Mouse (Mus musculus) E14TG2a.4 (cell line): ENCODE results near the gene Hist2h2be.

Experiments used
- H3K27me3 ChIP-seq: 2 replicates; pipeline ENCODE4 v1.6.1; 2014; ENCODE audit warnings: low read length, control low read depth; ENCODE audit not compliant: insufficient read depth
- H3K36me3 ChIP-seq: 2 replicates; pipeline ENCODE4 v1.6.1; 2014; ENCODE audit warnings: low read length, control low read depth; ENCODE audit not compliant: insufficient read depth
- H3K4me1 ChIP-seq: replicated peaks from 2 replicates; pipeline ENCODE4 v1.6.1; 2014; ENCODE audit warnings: low read depth, low read length, control low read depth
- H3K4me3 ChIP-seq: replicated peaks from 2 replicates; pipeline ENCODE4 v1.5.1; 2014; ENCODE audit warnings: mild to moderate bottlenecking, low read length
- H3K9me3 ChIP-seq: 2 replicates; pipeline ENCODE4 v1.6.1; 2014; ENCODE audit warnings: low read length, control low read depth
- CTCF ChIP-seq: conservative IDR thresholded peaks from 2 replicates; pipeline ENCODE4 v1.5.1; 2014; ENCODE audit warnings: low read length
- NANOG ChIP-seq: IDR thresholded peaks from 2 replicates; pipeline ENCODE4 v1.6.1; 2014; ENCODE audit warnings: borderline replicate concordance, low read length, mixed read lengths
- POU5F1 ChIP-seq: IDR thresholded peaks from 2 replicates; pipeline ENCODE4 v1.6.1; 2014; ENCODE audit warnings: low read length, borderline replicate concordance

Gene Hist2h2be

GRCm38 (mm10) chr3:96179531-96179930 lies 41.4 kb upstream of the Hist2h2be start:
- Histone ChIP-seq H3K4me3 (no peak overlapping the region), H3K9me3 (no peaks in the 10 kb centered on the region), H3K4me1 (peaks cover 75% of the 10 kb centered on the region), H3K36me3 (peaks cover 51% of the 10 kb centered on the region), H3K27me3 (peaks cover 27% of the 10 kb centered on the region)
- TF ChIP-seq CTCF = no peak
- TF ChIP-seq POU5F1 = no peak
- no peak for TF ChIP-seq NANOG

- Histone ChIP-seq H3K4me3 (peak within 1 kb of the TSS; percentile 78), H3K4me1 (peaks cover 71% of the 10 kb centered on the region), H3K9me3 (no peaks in the 10 kb centered on the region), H3K27me3 (peaks cover 39% of the 10 kb centered on the region), H3K36me3 (peaks cover 38% of the 10 kb centered on the region)
- TF ChIP-seq NANOG = no peak
- TF ChIP-seq POU5F1 = no peak
- TF ChIP-seq CTCF = no peak
These were observed 40.0 kb upstream of the Hist2h2be start, which contains the start of gene Sv2a for GRCm38 (mm10) chr3:96180727-96181477. Sv2a (plus strand) TSS chr3:96181151.

- TF ChIP-seq NANOG (no peak), CTCF (no peak), POU5F1 (no peak)
- Histone ChIP-seq H3K27me3 (peaks cover 45% of the 10 kb centered on the region), H3K4me3 (peak overlapping the region; percentile 78), H3K36me3 (peaks cover 30% of the 10 kb centered on the region), H3K9me3 (no peaks in the 10 kb centered on the region), H3K4me1 (peaks cover 63% of the 10 kb centered on the region)
These were observed 39.2 kb upstream of the Hist2h2be start for GRCm38 (mm10) chr3:96181510-96182381.

- peak overlapping the region; percentile 51; the same call in 1 of the 2 replicates for H3K4me3 ChIP-seq
- TF ChIP-seq NANOG (no peak), POU5F1 (no peak), CTCF (no peak)
- H3K4me1 ChIP-seq = peaks cover 62% of the 10 kb centered on the region
- H3K27me3 ChIP-seq = peaks cover 46% of the 10 kb centered on the region
- H3K36me3 ChIP-seq = peaks cover 23% of the 10 kb centered on the region
- H3K9me3 ChIP-seq = no peaks in the 10 kb centered on the region
These were observed 38.5 kb upstream of the Hist2h2be start for GRCm38 (mm10) chr3:96182382-96182776.

GRCm38 (mm10) chr3:96192977-96193376 lies 27.9 kb upstream of the Hist2h2be start:
- Histone ChIP-seq H3K4me3 (no peak overlapping the region), H3K9me3 (no peaks in the 10 kb centered on the region), H3K4me1 (peaks cover 42% of the 10 kb centered on the region), H3K27me3 (peaks cover 29% of the 10 kb centered on the region), H3K36me3 (no peaks in the 10 kb centered on the region)
- TF ChIP-seq NANOG (no peak), POU5F1 (no peak), CTCF (no peak)

- Histone ChIP-seq H3K36me3 (no peaks in the 10 kb centered on the region), H3K4me1 (peaks cover 47% of the 10 kb centered on the region), H3K9me3 (no peaks in the 10 kb centered on the region), H3K4me3 (no peak overlapping the region), H3K27me3 (peaks cover 24% of the 10 kb centered on the region)
- TF ChIP-seq POU5F1 = no peak
- no peak for TF ChIP-seq CTCF
- no peak for TF ChIP-seq NANOG
These were observed 26.0 kb upstream of the Hist2h2be start for GRCm38 (mm10) chr3:96194966-96195365.

- Histone ChIP-seq H3K4me1 (peaks cover 47% of the 10 kb centered on the region), H3K9me3 (no peaks in the 10 kb centered on the region), H3K4me3 (peak overlapping the region; percentile 94), H3K27me3 (peaks cover 24% of the 10 kb centered on the region), H3K36me3 (no peaks in the 10 kb centered on the region)
- TF ChIP-seq CTCF (peak; percentile 41), POU5F1 (no peak)
These were observed 25.2 kb upstream of the Hist2h2be start for GRCm38 (mm10) chr3:96195616-96196313.
